ENCODE assay signal across 14 mouse cellular contexts in the genomic region with DNA sequence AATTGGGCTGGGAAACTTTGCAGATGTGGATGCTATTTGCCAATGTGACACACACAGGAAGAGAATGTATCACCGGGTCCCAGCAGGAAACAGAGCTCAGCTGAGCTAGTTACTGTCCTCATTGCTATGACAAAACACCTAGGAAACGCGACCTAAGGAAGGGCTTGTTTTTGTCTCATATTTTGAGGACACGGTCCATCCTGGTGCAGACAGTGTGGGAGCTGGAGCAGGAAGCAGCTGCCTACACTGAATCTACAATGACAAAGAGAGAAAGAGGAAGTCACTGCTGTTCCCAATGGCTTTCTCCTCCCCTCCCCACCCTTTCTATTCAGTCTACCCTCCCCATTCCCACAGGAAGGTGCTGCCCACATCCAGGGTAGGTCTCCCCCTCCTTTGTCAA. TPM values are rescaled to one million over a fixed set of nuclear protein-coding genes. Genes with fewer than 3 reads are reported as not detected.
A peak's percentile ranks its signal among the peaks of the same experiment; 100 is the strongest.
DNase-seq lines count a peak whose midpoint lies in the region; ATAC-seq and TF ChIP-seq lines count a peak whose summit lies in the region.
"Had no signal": no experiment of that assay in that cellular context is flagged by ENCODE, and none has a peak within 500 bp of the region (broad histone marks: within the 10 kb centered on the region; RNA-seq: fewer than 3 reads in every experiment).

No protein-coding gene starts in this region.

- TF ChIP-seq POLR2A in cerebellum, adult 2 months (IDR thresholded peaks at IDR 0.05; ENCODE audit: borderline replicate concordance, insufficient read depth, low read length): no peak

- WGBS in heart, embryonic 15.5 days: 47% methylated on average over 4 of the region's 4 CpGs
- 60% methylated on average over 4 of the region's 4 CpGs for WGBS in kidney, embryonic 16.5 days
- 70% methylated on average over 4 of the region's 4 CpGs for WGBS in cerebellum, adult 2 months

- H3K4me1 ChIP-seq in heart, embryonic 15.5 days (replicated peaks): no peaks in the 10 kb centered on the region
- H3K4me1 ChIP-seq in kidney, embryonic 16.5 days (ENCODE audit: insufficient read depth, low read length): no peaks in the 10 kb centered on the region
- no peaks in the 10 kb centered on the region for H3K4me1 ChIP-seq in cerebellum, adult 2 months (ENCODE audit: control insufficient read depth, insufficient read depth, low read length)
- H3K4me1 ChIP-seq: stomach, embryonic 15.5 days had no signal

- no peaks in the 10 kb centered on the region for H3K9me3 ChIP-seq in heart, embryonic 15.5 days (replicated peaks)
- H3K9me3 ChIP-seq in kidney, embryonic 16.5 days (ENCODE audit: low read length): no peaks in the 10 kb centered on the region
- H3K9me3 ChIP-seq: midbrain, embryonic 10.5 days; stomach, embryonic 15.5 days had no signal

- H3K27me3 ChIP-seq in heart, embryonic 15.5 days: no peaks in the 10 kb centered on the region
- no peaks in the 10 kb centered on the region for H3K27me3 ChIP-seq in kidney, embryonic 16.5 days (ENCODE audit: insufficient read depth, low read length)
- no peaks in the 10 kb centered on the region; the same call in 1 of the 2 replicates for H3K27me3 ChIP-seq in cerebellum, adult 2 months (ENCODE audit: control insufficient read depth, insufficient read depth, low read length)
- H3K27me3 ChIP-seq: stomach, embryonic 15.5 days had no signal

- no peak overlapping the region for H3K4me3 ChIP-seq in heart, embryonic 15.5 days
- no peak overlapping the region for H3K4me3 ChIP-seq in kidney, embryonic 16.5 days (ENCODE audit: low read length)
- no peak overlapping the region for H3K4me3 ChIP-seq in cerebellum, adult 2 months (replicated peaks; ENCODE audit: insufficient read depth, low read depth, low read length)
- H3K4me3 ChIP-seq: midbrain, embryonic 10.5 days; stomach, embryonic 15.5 days had no signal

- H3K4me2 ChIP-seq in heart, embryonic 15.5 days: no peak overlapping the region
- H3K4me2 ChIP-seq in kidney, embryonic 16.5 days (replicated peaks; ENCODE audit: low read depth, low read length): no peak overlapping the region
- H3K4me2 ChIP-seq: liver, embryonic 11.5 days; stomach, embryonic 15.5 days had no signal

- ATAC-seq in CD4-positive, CD25-positive, alpha-beta regulatory T cell, adult 4 months: peak; percentile 53
- peak; percentile 65 for ATAC-seq in heart, embryonic 15.5 days (replicated peaks; ENCODE audit: insufficient number of reproducible peaks, insufficient read depth, low FRiP score, low read depth)
- ATAC-seq in kidney, embryonic 16.5 days (ENCODE audit: low FRiP score, low TSS enrichment): 0 out of 2 replicates have a peak, but pooled peaks have one; percentile 49

- peak; percentile 98 for DNase-seq in heart, adult 11 months
- no peak for DNase-seq in heart, postnatal 14 days
- no peak for DNase-seq in cerebellum, adult 2 months
- DNase-seq in right cerebral cortex, postnatal 25 days: no peak
- no peak for DNase-seq in urinary bladder, postnatal 4 days (ENCODE audit: low spot score in 2 of 2)
- DNase-seq: thymus, postnatal 4 days had no signal

- TF ChIP-seq CTCF in cerebellum, adult 2 months (IDR thresholded peaks at IDR 0.05; ENCODE audit: borderline replicate concordance, insufficient read depth, low read depth, low read length): no peak

- no peaks in the 10 kb centered on the region for H3K36me3 ChIP-seq in heart, embryonic 15.5 days
- H3K36me3 ChIP-seq in kidney, embryonic 16.5 days (ENCODE audit: insufficient read depth, low read length): no peaks in the 10 kb centered on the region
- H3K36me3 ChIP-seq: midbrain, embryonic 10.5 days; stomach, embryonic 15.5 days had no signal

- peak overlapping the region; percentile 31; the same call in 1 of the 2 replicates for H3K27ac ChIP-seq in heart, embryonic 15.5 days
- peak overlapping the region; percentile 57; the same call in 1 of the 2 replicates for H3K27ac ChIP-seq in kidney, embryonic 16.5 days (ENCODE audit: low read length)
- no peak overlapping the region for H3K27ac ChIP-seq in cerebellum, adult 2 months (ENCODE audit: insufficient read depth, low read length)
- H3K27ac ChIP-seq: midbrain, embryonic 10.5 days; stomach, embryonic 15.5 days had no signal

- H3K9ac ChIP-seq in heart, embryonic 15.5 days: no peak overlapping the region
- H3K9ac ChIP-seq in kidney, embryonic 16.5 days (replicated peaks; ENCODE audit: low read length): no peak overlapping the region
- H3K9ac ChIP-seq: stomach, embryonic 15.5 days had no signal

- intact Hi-C loops in heart, postnatal 14 days (cut with DNase I): no loop called here

RNA-seq across cellular contexts. Expression of a gene that starts 12.5 kb away (rescaled TPM):
- total RNA-seq in heart, postnatal 14 days (2021): not detected
- polyA plus RNA-seq in CD4-positive, CD25-positive, alpha-beta regulatory T cell, adult 4 months (2017; shearing (Covaris generic)): not detected
- polyA plus RNA-seq in heart, embryonic 15.5 days (2015; fragmentation: Nextera tagmentation; extraction: Ambion mirVana): not detected in 2 replicates
- polyA plus RNA-seq in kidney, embryonic 16.5 days (2015; fragmentation: Nextera tagmentation; extraction: Ambion mirVana): 0.14 TPM in 1 of 2 replicates, not detected in the other
- 0.87 and 1.0 TPM in 2 replicates for polyA plus RNA-seq in cerebellum, adult 2 months (2012; rRNA removed)
- polyA plus RNA-seq: liver, embryonic 11.5 days; midbrain, embryonic 10.5 days had no signal

RNA-seq across cellular contexts. Expression of a gene that starts 21.6 kb away (rescaled TPM):
- not detected for total RNA-seq in heart, postnatal 14 days (2021)
- not detected for polyA plus RNA-seq in CD4-positive, CD25-positive, alpha-beta regulatory T cell, adult 4 months (2017; shearing (Covaris generic))
- polyA plus RNA-seq in heart, embryonic 15.5 days (2015; fragmentation: Nextera tagmentation; extraction: Ambion mirVana): 0.20 TPM in 2 replicates
- not detected in 2 replicates for polyA plus RNA-seq in kidney, embryonic 16.5 days (2015; fragmentation: Nextera tagmentation; extraction: Ambion mirVana)
- polyA plus RNA-seq in cerebellum, adult 2 months (2012; rRNA removed): not detected in 2 replicates
- total RNA-seq: left cerebral cortex, postnatal 25 days had no signal
- polyA plus RNA-seq: cortical plate, adult 2 months; liver, embryonic 11.5 days; midbrain, embryonic 10.5 days had no signal

RNA-seq across cellular contexts. Expression of a gene that starts 26.6 kb away (rescaled TPM):
- 10 to 100 TPM; 63.2 to 71.3 TPM for total RNA-seq in heart, postnatal 14 days (2021)
- 100 to 1,000 TPM; 178 to 209 TPM for polyA plus RNA-seq in CD4-positive, CD25-positive, alpha-beta regulatory T cell, adult 4 months (2017; shearing (Covaris generic))
- polyA plus RNA-seq in heart, embryonic 15.5 days (2015; fragmentation: Nextera tagmentation; extraction: Ambion mirVana): 153 and 158 TPM in 2 replicates
- 204 and 224 TPM in 2 replicates for polyA plus RNA-seq in kidney, embryonic 16.5 days (2015; fragmentation: Nextera tagmentation; extraction: Ambion mirVana)
- 153 and 162 TPM in 2 replicates for polyA plus RNA-seq in cerebellum, adult 2 months (2012; rRNA removed)

RNA-seq across cellular contexts. Expression of a gene that starts 30.5 kb away (rescaled TPM):
- not detected for total RNA-seq in heart, postnatal 14 days (2021)
- under 1 TPM in 1 of 2 experiments, not detected in 1; 0.43 TPM for polyA plus RNA-seq in CD4-positive, CD25-positive, alpha-beta regulatory T cell, adult 4 months (2017; shearing (Covaris generic))
- polyA plus RNA-seq in heart, embryonic 15.5 days (2015; fragmentation: Nextera tagmentation; extraction: Ambion mirVana): 5.2 and 6.3 TPM in 2 replicates
- 0.89 TPM in 1 of 2 replicates, not detected in the other for polyA plus RNA-seq in kidney, embryonic 16.5 days (2015; fragmentation: Nextera tagmentation; extraction: Ambion mirVana)
- not detected in 2 replicates for polyA plus RNA-seq in cerebellum, adult 2 months (2012; rRNA removed)
- total RNA-seq: left cerebral cortex, postnatal 25 days had no signal
- polyA plus RNA-seq: midbrain, embryonic 10.5 days had no signal

RNA-seq across cellular contexts. Expression of a gene that starts 39.0 kb away (rescaled TPM):
- total RNA-seq in heart, postnatal 14 days (2021): under 1 TPM; 0.37 to 0.60 TPM
- 1 to 10 TPM; 1.5 to 1.9 TPM for polyA plus RNA-seq in CD4-positive, CD25-positive, alpha-beta regulatory T cell, adult 4 months (2017; shearing (Covaris generic))
- 1.5 and 2.3 TPM in 2 replicates for polyA plus RNA-seq in heart, embryonic 15.5 days (2015; fragmentation: Nextera tagmentation; extraction: Ambion mirVana)
- polyA plus RNA-seq in kidney, embryonic 16.5 days (2015; fragmentation: Nextera tagmentation; extraction: Ambion mirVana): 13.4 and 13.6 TPM in 2 replicates
- polyA plus RNA-seq in cerebellum, adult 2 months (2012; rRNA removed): 2.6 and 2.8 TPM in 2 replicates
